Mouse (Mus musculus): ENCODE measurements around the gene Pm20d1.

GRCm38 (mm10) chr1:131842221-131842620 lies 45.0 kb downstream of the Pm20d1 start:
- no peak for TF ChIP-seq POLR2A (IDR thresholded peaks at IDR 0.05; ENCODE audit: borderline replicate concordance, low read depth, low read length)
- TF ChIP-seq CTCF (IDR thresholded peaks at IDR 0.05; ENCODE audit: low read depth, low read length) = no peak

Measured in bone marrow macrophage, adult 2 months (primary cell).